ENCODE assay signal across 8 mouse cellular contexts in genomic region chr14:105732221-105733012, GRCm38 (mm10).
DNase-seq lines count a peak whose midpoint lies in the region; ATAC-seq and TF ChIP-seq lines count a peak whose summit lies in the region.

No protein-coding gene starts in this region.

- H3K36me3 ChIP-seq in ES-Bruce4 (ENCODE audit: control insufficient read depth, insufficient read depth, low read length, poor library complexity, severe bottlenecking) = no peaks in the 10 kb centered on the region
- no peaks in the 10 kb centered on the region for H3K36me3 ChIP-seq in forebrain, embryonic 14.5 days (ENCODE audit: control insufficient read depth, insufficient read depth, low read length)
- H3K36me3 ChIP-seq in liver, postnatal 0 days (replicated peaks; ENCODE audit: insufficient read depth, low read length) = no peaks in the 10 kb centered on the region
- no peaks in the 10 kb centered on the region for H3K36me3 ChIP-seq in neural tube, embryonic 14.5 days (ENCODE audit: control insufficient read depth, insufficient read depth, low read length)
- no peaks in the 10 kb centered on the region for H3K36me3 ChIP-seq in thymus, adult 2 months (ENCODE audit: control insufficient read depth, insufficient read depth, low read length)

- peak overlapping the region; percentile 54 for H3K4me3 ChIP-seq in ES-Bruce4 (ENCODE audit: low read depth, low read length)
- H3K4me3 ChIP-seq in forebrain, embryonic 14.5 days (ENCODE audit: low read depth, low read length) = peak overlapping the region; percentile 30
- H3K4me3 ChIP-seq in liver, postnatal 0 days (ENCODE audit: low read depth, low read length) = peak overlapping the region; percentile 41
- peak overlapping the region; percentile 25 for H3K4me3 ChIP-seq in neural tube, embryonic 14.5 days (ENCODE audit: low read depth, low read length)
- peak overlapping the region; percentile 47 for H3K4me3 ChIP-seq in thymus, adult 2 months (ENCODE audit: control insufficient read depth, insufficient read depth, low read length)

- peak overlapping the region; percentile 18 for H3K9ac ChIP-seq in ES-Bruce4 (ENCODE audit: low read depth, poor library complexity, severe bottlenecking)
- peak overlapping the region; percentile 56 for H3K9ac ChIP-seq in forebrain, embryonic 14.5 days (ENCODE audit: low read length)
- H3K9ac ChIP-seq in liver, postnatal 0 days (replicated peaks) = peak overlapping the region; percentile 17; the same call in 1 of the 2 replicates
- peak overlapping the region; percentile 44; the same call in 1 of the 2 replicates for H3K9ac ChIP-seq in neural tube, embryonic 14.5 days (replicated peaks; ENCODE audit: low read depth, low read length)

- ATAC-seq in forebrain, embryonic 14.5 days = peak; percentile 84
- ATAC-seq in liver, postnatal 0 days = peak; percentile 95
- peak; percentile 94 for ATAC-seq in neural tube, embryonic 14.5 days (ENCODE audit: low read depth)

- TF ChIP-seq POLR2A in ES-Bruce4 (IDR thresholded peaks at IDR 0.05; ENCODE audit: insufficient read depth, low read length) = no peak
- TF ChIP-seq POLR2A in thymus, adult 2 months (IDR thresholded peaks at IDR 0.05; ENCODE audit: control insufficient read depth, extremely low read depth, insufficient read depth, low read length, poor library complexity) = no peak

- no peak for TF ChIP-seq EP300 in ES-Bruce4 (IDR thresholded peaks at IDR 0.05; ENCODE audit: insufficient read depth, low read depth, low read length)
- no peak for TF ChIP-seq EP300 in liver, postnatal 0 days (IDR thresholded peaks at IDR 0.05; ENCODE audit: low read depth)

- no peaks in the 10 kb centered on the region for H3K27me3 ChIP-seq in ES-Bruce4 (ENCODE audit: control insufficient read depth, insufficient read depth, low read length, poor library complexity, severe bottlenecking)
- no peaks in the 10 kb centered on the region for H3K27me3 ChIP-seq in forebrain, embryonic 14.5 days (replicated peaks; ENCODE audit: control insufficient read depth, insufficient read depth, low read length)
- H3K27me3 ChIP-seq in liver, postnatal 0 days (ENCODE audit: insufficient read depth, low read length) = no peaks in the 10 kb centered on the region
- no peaks in the 10 kb centered on the region for H3K27me3 ChIP-seq in neural tube, embryonic 14.5 days (ENCODE audit: control insufficient read depth, insufficient read depth, low read length)
- H3K27me3 ChIP-seq in thymus, adult 2 months (ENCODE audit: control insufficient read depth, insufficient read depth, low read length) = no peaks in the 10 kb centered on the region

- intact Hi-C loops in heart, postnatal 10 days (cut with DNase I) = loop anchor here (1.0 to 10.0 kb wide), 5 partner anchors 70 to 558 kb away; partner anchors contain the start of genes Rbm26 and Spry2

- H3K4me1 ChIP-seq in ES-Bruce4 (ENCODE audit: control insufficient read depth, insufficient read depth, low read length) = no peaks in the 10 kb centered on the region
- peaks cover 28% of the 10 kb centered on the region for H3K4me1 ChIP-seq in forebrain, embryonic 14.5 days (ENCODE audit: control insufficient read depth, insufficient read depth, low read length)
- H3K4me1 ChIP-seq in liver, postnatal 0 days (ENCODE audit: insufficient read depth) = peaks cover 19% of the 10 kb centered on the region; the same call in 1 of the 2 replicates
- peaks cover 15% of the 10 kb centered on the region for H3K4me1 ChIP-seq in neural tube, embryonic 14.5 days (ENCODE audit: control insufficient read depth, insufficient read depth, low read length)
- peaks cover 5% of the 10 kb centered on the region for H3K4me1 ChIP-seq in thymus, adult 2 months (replicated peaks; ENCODE audit: control insufficient read depth, insufficient read depth, low read length)

- H3K9me3 ChIP-seq in ES-Bruce4 (replicated peaks; ENCODE audit: control insufficient read depth, insufficient read depth, low read length, poor library complexity, severe bottlenecking) = no peaks in the 10 kb centered on the region
- H3K9me3 ChIP-seq in forebrain, embryonic 14.5 days (replicated peaks; ENCODE audit: control insufficient read depth, low read length) = no peaks in the 10 kb centered on the region
- H3K9me3 ChIP-seq in liver, postnatal 0 days (ENCODE audit: low read length) = no peaks in the 10 kb centered on the region
- H3K9me3 ChIP-seq in neural tube, embryonic 14.5 days (ENCODE audit: control insufficient read depth, low read length) = no peaks in the 10 kb centered on the region

- H3K27ac ChIP-seq in ES-Bruce4 (ENCODE audit: insufficient read depth, low read length) = no peak overlapping the region
- H3K27ac ChIP-seq in forebrain, embryonic 14.5 days (ENCODE audit: low read depth, low read length) = peak overlapping the region; percentile 80
- peak overlapping the region; percentile 85 for H3K27ac ChIP-seq in liver, postnatal 0 days (ENCODE audit: low read depth)
- H3K27ac ChIP-seq in neural tube, embryonic 14.5 days (ENCODE audit: low read depth, low read length) = peak overlapping the region; percentile 73
- H3K27ac ChIP-seq in thymus, adult 2 months (ENCODE audit: control insufficient read depth, insufficient read depth, low read length) = peak overlapping the region; percentile 78

- under 1% methylated on average over 13 of the region's 13 CpGs for WGBS in forebrain, embryonic 14.5 days
- WGBS in large intestine, adult 2 months = under 1% methylated on average over 13 of the region's 13 CpGs
- WGBS in liver, postnatal 0 days (ENCODE audit: insufficient replicate concordance) = under 1% methylated on average over 13 of the region's 13 CpGs
- WGBS in neural tube, embryonic 14.5 days = under 1% methylated on average over 13 of the region's 13 CpGs
- 2% methylated on average over 13 of the region's 13 CpGs for WGBS in thymus, adult 2 months

- peak; percentile 8 for DNase-seq in c-Kit-positive CD71-positive TER-119-positive erythroid progenitor cells, embryonic 14.5 days (ENCODE audit: low spot score)
- peak; percentile 89 for DNase-seq in forebrain, embryonic 14.5 days (ENCODE audit: low spot score)
- peak; percentile 90 to 91 for DNase-seq in heart, postnatal 10 days
- DNase-seq in large intestine, adult 2 months (ENCODE audit: low read depth, low spot score) = peak; percentile 85
- DNase-seq in liver, postnatal 0 days = peak; percentile 66
- peak; percentile 36 for DNase-seq in thymus, adult 2 months

- peak overlapping the region; percentile 67 for H3K4me2 ChIP-seq in forebrain, embryonic 14.5 days (ENCODE audit: low read length)
- H3K4me2 ChIP-seq in liver, postnatal 0 days (ENCODE audit: low read depth, low read length) = peak overlapping the region; percentile 63
- peak overlapping the region; percentile 52 for H3K4me2 ChIP-seq in neural tube, embryonic 14.5 days (ENCODE audit: low read depth, low read length)

- no peak for TF ChIP-seq CTCF in ES-Bruce4 (IDR thresholded peaks at IDR 0.05; ENCODE audit: low read depth, low read length)
- peak; percentile 30 for TF ChIP-seq CTCF in liver, postnatal 0 days (IDR thresholded peaks at IDR 0.05; ENCODE audit: low read depth)
- TF ChIP-seq CTCF in thymus, adult 2 months (IDR thresholded peaks at IDR 0.05; ENCODE audit: borderline replicate concordance, control insufficient read depth, extremely low read depth, insufficient read depth, low read length, poor library complexity) = no peak

Comparison
In these comparisons a context has a peak if more than half of its experiments do, and no peak if none do; other contexts are left out.
1. DNase-seq: peak in every context shown above with its lines; median percentile 90 in heart, postnatal 10 days; 89 in forebrain, embryonic 14.5 days; 85 in large intestine, adult 2 months; 66 in liver, postnatal 0 days; 36 in thymus, adult 2 months; 8 in c-Kit-positive CD71-positive TER-119-positive erythroid progenitor cells, embryonic 14.5 days.